Mouse (Mus musculus) liver, embryonic 13.5 days (tissue): Measurements from ENCODE around the gene Faiml. TPM values are rescaled to one million over a fixed set of nuclear protein-coding genes. Genes with fewer than 3 reads are reported as not detected.
A peak's percentile ranks its signal among the peaks of the same experiment; 100 is the strongest.

ENCODE experiments used
- ATAC-seq: fragments of 200-750 bp; cut with Nextera tagmentation; 2 replicates; pipeline ENCODE4 v1.8.0; 2017; ENCODE audit warnings: low read depth, mild to moderate bottlenecking, moderate number of reproducible peaks, moderate library complexity
- DNase-seq: peaks from one replicate; pipeline ENCODE4 v3.0.0; 2022
- H3K27ac ChIP-seq: fragments of 300-500 bp; sonication (generic); 2 replicates; pipeline ENCODE4 v1.5.1; 2015; ENCODE audit warnings: moderate library complexity, mild to moderate bottlenecking, inconsistent platforms
- H3K27me3 ChIP-seq: fragments of 300-500 bp; sonication (generic); 2 replicates; pipeline ENCODE4 v1.6.1; 2015; ENCODE audit warnings: mild to moderate bottlenecking, inconsistent platforms
- H3K36me3 ChIP-seq: fragments of 300-500 bp; sonication (generic); 2 replicates; pipeline ENCODE4 v1.6.1; 2015; ENCODE audit warnings: mild to moderate bottlenecking, inconsistent platforms
- H3K4me1 ChIP-seq: fragments of 300-500 bp; sonication (generic); replicated peaks from 2 replicates; pipeline ENCODE4 v1.6.1; 2015; ENCODE audit warnings: inconsistent platforms
- H3K4me2 ChIP-seq: fragments of 300-500 bp; sonication (generic); 2 replicates; pipeline ENCODE4 v1.6.1; 2015; ENCODE audit warnings: inconsistent platforms, mild to moderate bottlenecking, moderate library complexity
- H3K4me3 ChIP-seq: fragments of 300-500 bp; sonication (generic); replicated peaks from 2 replicates; pipeline ENCODE4 v1.5.1; 2015; ENCODE audit warnings: mild to moderate bottlenecking, inconsistent platforms
- H3K9ac ChIP-seq: fragments of 300-500 bp; sonication (generic); 2 replicates; pipeline ENCODE4 v1.6.1; 2015; ENCODE audit warnings: mild to moderate bottlenecking, inconsistent platforms
- H3K9me3 ChIP-seq: fragments of 300-500 bp; sonication (generic); replicated peaks from 2 replicates; pipeline ENCODE4 v1.6.1; 2016; ENCODE audit warnings: inconsistent platforms
- WGBS: fragments of 180-500 bp; shearing (Covaris S2); methylation state at CpG from one replicate; pipeline ENCODE4 v1.1.7; 2015; ENCODE audit not compliant: insufficient replicate concordance; 5-methylcytosine and 5-hydroxymethylcytosine counted together
- polyA plus RNA-seq: library from polyadenylated mRNA; unstranded; fragments of >200 nt; fragmentation: Nextera tagmentation; extraction: Ambion mirVana; gene quantifications from 2 replicates; pipeline ENCODE4 v1.2.1, GENCODE M21; 2015

Gene Faiml
- polyA plus RNA-seq, 1 experiment from 2014 or later: not detected

DNA sequence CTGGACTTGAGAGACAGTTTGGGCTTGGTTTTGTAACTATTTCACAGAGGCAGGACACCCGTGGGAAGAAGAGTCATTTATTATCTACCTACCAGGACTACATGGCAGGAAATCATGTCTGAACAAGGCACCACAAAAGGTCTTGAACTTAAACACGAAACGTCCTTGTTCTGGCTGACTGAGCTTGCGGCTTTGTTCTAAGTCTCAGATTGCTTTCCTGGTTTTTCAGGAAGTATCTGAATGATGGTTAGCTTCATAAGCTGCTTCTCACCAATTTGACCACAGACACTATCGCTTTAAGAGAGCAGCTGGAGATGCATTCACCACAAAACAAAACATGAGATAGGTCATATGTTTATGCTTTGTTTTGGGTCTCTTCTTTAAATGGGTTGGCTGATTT lies 3.5 kb upstream of the Faiml start:
- Histone ChIP-seq H3K36me3 (no peaks in the 10 kb centered on the region), H3K27me3 (no peaks in the 10 kb centered on the region), H3K4me3 (no peak overlapping the region), H3K4me1 (peaks cover 40% of the 10 kb centered on the region), H3K9ac (no peak overlapping the region), H3K27ac (no peak overlapping the region), H3K4me2 (no peak overlapping the region), H3K9me3 (no peaks in the 10 kb centered on the region)
- DNase-seq (no peak), ATAC-seq (no peak)
- WGBS: 26% methylated on average over 5 of the region's 5 CpGs

DNA sequence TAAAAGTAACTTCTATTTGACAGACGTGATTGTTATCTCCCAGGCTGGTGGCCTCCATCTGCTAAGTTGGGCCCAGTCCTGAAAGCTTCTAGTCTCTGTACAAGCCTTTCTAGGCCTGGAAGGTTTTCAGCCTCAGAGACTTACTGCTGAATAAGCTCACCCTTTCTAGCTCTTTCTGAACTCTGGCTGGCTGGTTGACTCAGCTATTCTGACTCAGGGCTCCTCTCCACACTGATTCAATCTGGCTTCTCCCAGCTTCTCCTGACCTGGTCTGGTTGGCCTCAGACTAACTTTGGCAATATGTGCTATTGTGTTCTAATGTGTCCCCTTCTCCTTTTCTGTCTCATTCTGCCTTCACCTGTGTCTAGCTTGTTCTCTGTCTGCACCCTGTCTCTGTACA lies 2.2 kb upstream of the Faiml start:
- 42% methylated on average over 1 of the region's 1 CpGs for WGBS
- Histone ChIP-seq H3K27me3 (no peaks in the 10 kb centered on the region), H3K4me3 (no peak overlapping the region), H3K9ac (no peak overlapping the region), H3K4me1 (peaks cover 27% of the 10 kb centered on the region), H3K4me2 (no peak overlapping the region), H3K9me3 (no peaks in the 10 kb centered on the region), H3K27ac (no peak overlapping the region), H3K36me3 (no peaks in the 10 kb centered on the region)
- DNase-seq: no peak
- ATAC-seq: no peak

DNA sequence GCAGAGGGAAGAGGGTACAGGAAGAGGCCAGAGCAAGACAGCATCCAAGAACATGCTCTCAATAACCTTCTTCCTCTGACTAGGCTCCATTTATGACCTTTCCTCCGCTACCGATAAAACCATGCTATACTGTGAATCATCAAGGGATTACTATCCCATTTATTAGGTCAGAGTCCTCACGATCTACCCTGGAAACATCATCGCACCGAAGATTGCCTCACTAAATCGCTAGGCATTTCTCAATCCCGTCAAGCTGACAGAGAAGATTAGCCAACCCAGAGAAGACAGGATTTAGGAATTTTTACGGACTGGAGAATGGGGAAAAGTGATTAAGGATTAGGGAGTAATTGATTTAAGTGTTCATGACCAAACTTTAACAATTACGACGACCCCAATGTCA lies 1.2 kb upstream of the Faiml start:
- Histone ChIP-seq H3K9ac (no peak overlapping the region), H3K9me3 (no peaks in the 10 kb centered on the region), H3K4me1 (peaks cover 23% of the 10 kb centered on the region), H3K4me3 (no peak overlapping the region), H3K4me2 (no peak overlapping the region), H3K27me3 (no peaks in the 10 kb centered on the region), H3K36me3 (no peaks in the 10 kb centered on the region), H3K27ac (no peak overlapping the region)
- DNase-seq (no peak), ATAC-seq (no peak)
- 81% methylated on average over 10 of the region's 10 CpGs for WGBS

DNA sequence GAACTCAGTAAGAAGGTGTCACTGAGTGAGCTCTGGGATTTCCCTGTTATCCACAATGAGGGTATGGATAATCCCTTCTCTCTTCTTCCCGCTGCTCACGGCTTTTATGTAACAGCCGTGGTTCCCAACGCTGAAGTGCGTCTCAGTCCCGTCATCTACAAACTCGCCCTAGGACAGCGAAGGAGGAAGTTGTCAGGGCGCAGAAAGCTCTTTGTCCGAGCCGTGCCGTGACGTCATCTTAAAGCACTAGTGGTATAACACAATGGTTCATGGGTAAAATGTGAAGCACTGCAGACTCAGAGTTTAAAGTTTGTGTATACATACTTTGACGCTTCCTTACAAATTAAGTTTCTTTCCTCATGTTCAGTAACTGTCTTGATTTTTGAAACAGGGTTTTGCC lies 7.6 kb downstream of the Faiml start:
- Histone ChIP-seq H3K4me2 (peak overlapping the region; percentile 26; the same call in 1 of the 2 replicates), H3K27ac (no peak overlapping the region), H3K9me3 (no peaks in the 10 kb centered on the region), H3K9ac (no peak overlapping the region), H3K36me3 (no peaks in the 10 kb centered on the region), H3K4me1 (no peaks in the 10 kb centered on the region), H3K4me3 (no peak overlapping the region), H3K27me3 (no peaks in the 10 kb centered on the region)
- 56% methylated on average over 14 of the region's 14 CpGs for WGBS
- ATAC-seq (no peak), DNase-seq (no peak)

DNA sequence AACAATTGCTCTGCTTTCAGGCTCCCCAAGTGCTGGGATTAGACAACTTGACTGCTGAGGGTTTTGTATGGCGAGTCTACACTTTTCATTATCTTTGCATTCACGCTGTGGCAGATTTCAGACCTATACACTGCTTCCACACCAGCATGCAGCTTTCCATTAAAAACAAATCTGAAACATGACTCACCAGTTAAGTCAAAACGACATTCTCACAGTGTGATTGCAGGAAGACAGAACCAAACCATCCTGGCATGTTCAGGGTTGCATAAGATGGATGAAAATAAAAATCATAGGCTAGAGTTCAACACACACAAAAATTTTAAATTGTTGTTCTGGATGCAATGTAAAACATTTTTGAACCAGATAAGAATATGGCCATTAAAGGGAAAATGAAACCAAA lies 12.5 kb downstream of the Faiml start:
- Histone ChIP-seq H3K4me2 (no peak overlapping the region), H3K9ac (no peak overlapping the region), H3K27ac (no peak overlapping the region), H3K4me1 (no peaks in the 10 kb centered on the region), H3K36me3 (no peaks in the 10 kb centered on the region), H3K4me3 (no peak overlapping the region), H3K27me3 (no peaks in the 10 kb centered on the region), H3K9me3 (no peaks in the 10 kb centered on the region)
- WGBS: 49% methylated on average over 3 of the region's 3 CpGs
- ATAC-seq: no peak
- no peak for DNase-seq

DNA sequence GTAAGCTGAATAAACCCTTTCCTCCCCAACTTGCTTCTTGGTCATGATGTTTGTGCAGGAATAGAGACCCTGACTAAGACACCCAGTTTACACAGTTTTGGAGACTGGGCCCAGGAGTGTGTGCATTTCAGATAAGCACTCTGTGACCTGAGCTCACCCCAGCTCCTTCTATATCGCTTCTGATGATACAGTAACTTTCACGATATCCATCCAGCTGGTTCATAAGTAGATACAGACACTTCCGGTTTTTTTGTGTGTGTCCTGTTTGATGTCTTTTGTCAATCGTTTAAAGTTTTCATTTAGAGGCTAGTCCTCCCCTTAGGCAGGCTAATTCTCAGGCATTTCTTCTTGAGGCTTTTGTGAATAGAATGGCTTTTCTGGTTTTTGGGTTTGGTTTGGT lies 15.4 kb downstream of the Faiml start:
- 26% methylated on average over 4 of the region's 4 CpGs for WGBS

DNA sequence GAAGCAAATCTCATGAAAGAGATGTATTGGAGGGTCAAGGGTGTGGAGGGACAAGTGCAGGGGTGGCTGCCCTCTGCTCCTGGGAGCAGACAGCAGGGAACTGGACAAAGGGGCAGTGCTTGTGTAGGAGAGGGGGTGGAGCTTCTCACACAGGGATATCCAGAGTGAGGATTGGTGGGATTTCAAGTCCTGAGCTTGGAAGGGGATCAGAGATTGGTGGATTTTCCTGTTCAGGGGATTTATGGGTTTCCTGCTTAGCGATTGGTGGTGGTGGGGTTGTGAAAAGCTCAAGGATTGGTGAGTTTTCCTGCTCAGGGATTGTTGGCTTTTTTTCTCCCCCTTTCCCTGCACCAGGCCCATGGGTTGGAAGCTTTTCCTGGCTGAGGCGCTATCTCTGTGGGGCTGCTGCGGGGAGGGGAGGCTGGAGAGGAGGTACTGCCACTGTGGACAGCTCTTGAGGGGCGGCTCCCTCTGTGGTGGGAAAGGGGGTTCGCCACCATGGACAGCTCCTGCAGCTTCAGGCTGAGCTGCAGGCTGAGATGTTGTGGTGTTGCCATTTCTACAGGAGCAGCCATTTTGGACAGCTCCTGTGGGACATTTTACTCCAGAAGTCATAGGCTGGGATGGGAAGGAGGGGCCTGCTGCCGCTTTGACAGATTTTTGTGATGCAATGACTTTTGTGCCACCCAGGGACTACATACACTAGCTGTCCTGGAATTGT lies 18.9 kb downstream of the Faiml start:
- 18% methylated on average over 6 of the region's 6 CpGs for WGBS
- H3K4me1 ChIP-seq: no peaks in the 10 kb centered on the region; the same call in 1 of the 2 replicates
- H3K4me2 ChIP-seq: no peak overlapping the region
- peak; percentile 50 for ATAC-seq
- H3K4me3 ChIP-seq: no peak overlapping the region
- peak; percentile 58 for DNase-seq
- H3K27ac ChIP-seq: no peak overlapping the region
- no peaks in the 10 kb centered on the region for H3K9me3 ChIP-seq
- no peaks in the 10 kb centered on the region for H3K27me3 ChIP-seq
- H3K9ac ChIP-seq: no peak overlapping the region
- H3K36me3 ChIP-seq: no peaks in the 10 kb centered on the region

More for the DNA sequence above, 15.4 kb downstream of the Faiml start:
- Histone ChIP-seq H3K9ac (no peak overlapping the region), H3K4me1 (no peaks in the 10 kb centered on the region; the same call in 1 of the 2 replicates), H3K4me3 (no peak overlapping the region), H3K27me3 (no peaks in the 10 kb centered on the region), H3K27ac (no peak overlapping the region), H3K9me3 (no peaks in the 10 kb centered on the region), H3K4me2 (no peak overlapping the region), H3K36me3 (no peaks in the 10 kb centered on the region)
- no peak for ATAC-seq
- DNase-seq: no peak

DNA sequence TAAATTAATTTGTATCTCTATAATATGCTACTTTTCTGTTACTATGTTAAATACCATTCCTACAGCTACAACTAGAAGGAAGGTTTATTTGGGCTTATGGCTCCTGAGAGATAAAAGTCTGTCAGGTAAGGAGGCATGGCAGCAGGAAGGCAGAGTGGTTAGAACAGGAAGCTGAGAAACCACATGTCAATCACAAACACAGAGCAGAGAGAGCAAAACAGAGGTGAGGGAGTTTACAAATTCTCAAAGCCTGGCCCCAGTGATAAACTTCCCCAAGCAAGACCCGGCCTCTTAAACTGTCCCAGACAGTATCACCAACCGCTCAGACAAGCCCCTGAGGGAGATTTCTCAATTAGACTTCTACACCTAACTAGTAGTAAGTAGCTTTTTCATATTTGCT lies 20.9 kb downstream of the Faiml start:
- H3K4me2 ChIP-seq: no peak overlapping the region
- H3K27me3 ChIP-seq: no peaks in the 10 kb centered on the region
- 10% methylated on average over 2 of the region's 2 CpGs for WGBS
- H3K9me3 ChIP-seq: no peaks in the 10 kb centered on the region
- no peak overlapping the region for H3K4me3 ChIP-seq
- no peaks in the 10 kb centered on the region; the same call in 1 of the 2 replicates for H3K4me1 ChIP-seq
- H3K36me3 ChIP-seq: no peaks in the 10 kb centered on the region
- ATAC-seq (no peak), DNase-seq (no peak)
- no peak overlapping the region for H3K9ac ChIP-seq
- no peak overlapping the region for H3K27ac ChIP-seq

DNA sequence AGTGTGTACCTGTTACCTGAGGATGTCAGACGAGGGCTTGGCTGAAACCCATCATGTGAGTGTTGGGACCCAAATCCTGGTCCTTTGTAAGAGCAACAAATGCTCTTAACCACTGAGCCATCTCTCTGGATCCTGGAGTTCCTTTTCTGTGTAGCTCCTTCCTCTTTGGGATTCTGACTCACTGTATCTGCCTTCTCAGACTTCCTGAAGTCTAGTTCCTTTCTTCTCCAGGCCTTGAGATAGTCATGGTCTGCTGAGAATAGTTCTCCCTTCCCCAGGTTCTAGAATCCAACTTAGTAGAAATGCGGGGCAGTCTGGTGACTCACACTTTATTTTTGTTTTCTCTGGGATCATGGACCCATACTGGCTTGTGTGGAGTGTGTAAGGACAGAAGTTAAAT lies 24.4 kb downstream of the Faiml start:
- H3K4me3 ChIP-seq: no peak overlapping the region

DNA sequence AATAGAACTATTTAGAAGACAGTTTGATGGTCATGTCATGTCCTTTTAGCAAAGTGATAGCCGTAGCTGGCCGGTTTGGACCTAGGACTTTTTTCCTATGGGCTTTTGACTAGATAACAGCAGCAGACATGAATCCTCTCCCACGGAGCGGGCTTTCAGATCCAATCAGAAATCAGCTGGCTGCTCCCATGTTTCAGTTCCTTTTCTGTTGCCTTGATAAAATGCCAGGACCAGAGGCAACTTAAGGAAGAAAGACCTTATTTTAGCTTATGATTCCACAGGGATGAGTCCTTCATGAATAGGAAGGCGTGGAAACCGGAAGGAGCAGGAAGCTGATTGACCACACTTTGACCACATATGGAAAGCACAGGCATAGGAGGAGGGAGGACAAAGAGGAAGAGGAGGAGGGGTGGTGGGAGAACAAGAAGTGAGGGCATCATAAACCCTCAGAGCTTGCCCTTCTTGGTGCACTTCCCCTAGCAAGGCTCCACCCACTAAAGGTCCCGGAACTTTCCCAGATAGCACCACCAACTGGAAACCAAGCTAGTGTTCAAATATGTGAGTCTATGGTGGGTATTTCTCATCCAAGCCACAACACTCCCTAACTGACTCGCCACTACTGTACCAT lies 53.9 kb downstream of the Faiml start:
- Histone ChIP-seq H3K9ac (peak overlapping the region; percentile 31), H3K4me3 (peak overlapping the region; percentile 28), H3K27ac (peak overlapping the region; percentile 66)

More for the DNA sequence above, 24.4 kb downstream of the Faiml start:
- DNase-seq (no peak), ATAC-seq (no peak)
- no peak overlapping the region for H3K27ac ChIP-seq
- no peaks in the 10 kb centered on the region for H3K9me3 ChIP-seq
- no peaks in the 10 kb centered on the region for H3K27me3 ChIP-seq
- H3K36me3 ChIP-seq: no peaks in the 10 kb centered on the region
- no peak overlapping the region for H3K4me2 ChIP-seq
- H3K4me1 ChIP-seq: no peaks in the 10 kb centered on the region
- H3K9ac ChIP-seq: no peak overlapping the region
- WGBS: 19% methylated on average over 2 of the region's 2 CpGs

DNA sequence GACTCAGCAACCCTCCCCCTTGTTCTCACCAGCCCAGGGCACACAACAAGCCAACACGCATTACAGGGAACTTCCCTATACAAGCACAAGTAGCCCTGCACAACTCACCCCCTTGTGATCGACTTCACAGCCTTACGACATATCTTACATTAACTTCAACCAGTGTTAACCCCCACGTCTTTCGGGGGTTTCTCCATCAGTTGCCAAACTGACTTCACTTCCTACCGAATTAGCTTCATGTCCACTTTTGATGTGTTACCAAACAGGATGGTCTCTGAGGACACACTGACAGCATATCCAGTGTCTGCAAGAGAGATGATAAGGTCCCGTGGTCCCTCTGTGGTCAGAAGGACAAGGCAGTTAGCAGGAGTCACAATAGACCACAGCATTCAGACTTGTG lies 54.9 kb downstream of the Faiml start:
- peak overlapping the region; percentile 66 for H3K27ac ChIP-seq
- WGBS: 14% methylated on average over 7 of the region's 7 CpGs

More for the DNA sequence above, 53.9 kb downstream of the Faiml start:
- DNase-seq (peak; percentile 29), ATAC-seq (peak; percentile 62)
- WGBS: 13% methylated on average over 8 of the region's 8 CpGs
- Histone ChIP-seq H3K36me3 (no peaks in the 10 kb centered on the region), H3K4me1 (peaks cover 30% of the 10 kb centered on the region), H3K4me2 (peak overlapping the region; percentile 50), H3K9me3 (no peaks in the 10 kb centered on the region), H3K27me3 (no peaks in the 10 kb centered on the region)

DNA sequence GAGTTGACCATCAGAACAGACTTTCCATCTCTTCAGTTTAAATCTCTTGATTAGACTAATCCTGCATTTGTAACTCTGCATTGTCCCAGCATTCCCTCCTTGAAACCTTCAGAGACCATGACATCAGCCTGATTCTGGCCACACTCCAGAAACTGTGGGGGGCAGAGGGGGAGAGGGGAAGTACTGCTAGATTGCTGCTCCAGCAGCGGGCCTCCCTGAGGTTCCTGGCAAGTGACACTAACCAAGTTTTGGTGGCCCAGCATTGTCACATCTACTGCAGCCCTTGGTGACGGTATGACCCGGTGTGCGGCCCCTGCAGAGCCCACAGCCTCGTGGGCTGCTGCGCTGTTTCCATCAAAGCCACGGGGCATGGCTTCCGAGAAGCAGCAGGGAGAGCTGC lies 56.8 kb downstream of the Faiml start:
- WGBS: 43% methylated on average over 8 of the region's 8 CpGs

More for the DNA sequence above, 54.9 kb downstream of the Faiml start:
- ATAC-seq: peak; percentile 79
- H3K36me3 ChIP-seq: no peaks in the 10 kb centered on the region
- 0 out of 2 replicates have a peak overlapping the region, but pooled peaks have one; percentile 0 for H3K9ac ChIP-seq
- H3K4me2 ChIP-seq: peak overlapping the region; percentile 50
- peaks cover 30% of the 10 kb centered on the region for H3K4me1 ChIP-seq
- peak; percentile 40 for DNase-seq
- H3K4me3 ChIP-seq: no peak overlapping the region
- H3K9me3 ChIP-seq: no peaks in the 10 kb centered on the region
- no peaks in the 10 kb centered on the region for H3K27me3 ChIP-seq

More for the DNA sequence above, 56.8 kb downstream of the Faiml start:
- Histone ChIP-seq H3K27ac (peak overlapping the region; percentile 20; the same call in 1 of the 2 replicates), H3K36me3 (no peaks in the 10 kb centered on the region), H3K4me3 (no peak overlapping the region), H3K27me3 (no peaks in the 10 kb centered on the region), H3K9me3 (no peaks in the 10 kb centered on the region), H3K4me1 (peaks cover 30% of the 10 kb centered on the region), H3K9ac (no peak overlapping the region), H3K4me2 (no peak overlapping the region)
- ATAC-seq (no peak), DNase-seq (no peak)
